10 mouse cellular contexts compared by ENCODE assay signal in genomic region chr13:63906516-63906915, GRCm38 (mm10).
A peak's percentile ranks its signal among the peaks of the same experiment; 100 is the strongest.
DNase-seq lines count a peak whose midpoint lies in the region; ATAC-seq lines count a peak whose summit lies in the region.
"Had no signal": no experiment of that assay in that cellular context is flagged by ENCODE, and none has a peak within 500 bp of the region (broad histone marks: within the 10 kb centered on the region; RNA-seq: fewer than 3 reads in every experiment).

No protein-coding gene starts in this region.

- no peaks in the 10 kb centered on the region for H3K9me3 ChIP-seq in kidney, embryonic 14.5 days (ENCODE audit: control insufficient read depth, low read length)
- no peaks in the 10 kb centered on the region for H3K9me3 ChIP-seq in forebrain, embryonic 10.5 days
- H3K9me3 ChIP-seq in forebrain, embryonic 11.5 days (ENCODE audit: control insufficient read depth, low read length): no peaks in the 10 kb centered on the region
- H3K9me3 ChIP-seq: limb, embryonic 13.5 days had no signal

- no peak for ATAC-seq in kidney, embryonic 14.5 days (ENCODE audit: low FRiP score, low TSS enrichment)
- ATAC-seq in forebrain, embryonic 11.5 days (replicated peaks; ENCODE audit: low FRiP score): no peak

- H3K4me1 ChIP-seq in kidney, embryonic 14.5 days (ENCODE audit: control insufficient read depth, insufficient read depth, low read length): peaks cover 6% of the 10 kb centered on the region
- peaks cover 8% of the 10 kb centered on the region for H3K4me1 ChIP-seq in forebrain, embryonic 10.5 days
- peaks cover 2% of the 10 kb centered on the region for H3K4me1 ChIP-seq in forebrain, embryonic 11.5 days (replicated peaks; ENCODE audit: control insufficient read depth, insufficient read depth, low read length)

- H3K4me2 ChIP-seq in kidney, embryonic 14.5 days (replicated peaks; ENCODE audit: low read depth, low read length): no peak overlapping the region
- no peak overlapping the region for H3K4me2 ChIP-seq in forebrain, embryonic 11.5 days (ENCODE audit: low read depth, low read length, severe bottlenecking)
- H3K4me2 ChIP-seq: limb, embryonic 13.5 days had no signal

- no peaks in the 10 kb centered on the region for H3K36me3 ChIP-seq in kidney, embryonic 14.5 days (ENCODE audit: control insufficient read depth, insufficient read depth, low read length)
- H3K36me3 ChIP-seq in forebrain, embryonic 10.5 days (replicated peaks): no peaks in the 10 kb centered on the region; the same call in 1 of the 2 replicates
- no peaks in the 10 kb centered on the region for H3K36me3 ChIP-seq in forebrain, embryonic 11.5 days (ENCODE audit: control insufficient read depth, insufficient read depth, low read length)
- H3K36me3 ChIP-seq: limb, embryonic 13.5 days had no signal

- no peaks in the 10 kb centered on the region for H3K27me3 ChIP-seq in kidney, embryonic 14.5 days (ENCODE audit: control insufficient read depth, insufficient read depth, low read length)
- peaks cover 34% of the 10 kb centered on the region for H3K27me3 ChIP-seq in forebrain, embryonic 10.5 days (ENCODE audit: poor library complexity, severe bottlenecking)
- peaks cover 3% of the 10 kb centered on the region for H3K27me3 ChIP-seq in forebrain, embryonic 11.5 days (ENCODE audit: control insufficient read depth, insufficient read depth, low read length)

- H3K9ac ChIP-seq in kidney, embryonic 14.5 days (ENCODE audit: low read depth, low read length): no peak overlapping the region
- no peak overlapping the region for H3K9ac ChIP-seq in forebrain, embryonic 11.5 days (ENCODE audit: low read length)
- H3K9ac ChIP-seq: limb, embryonic 13.5 days had no signal

- WGBS in kidney, embryonic 14.5 days: 90% methylated on average over 4 of the region's 4 CpGs
- 92% methylated on average over 4 of the region's 4 CpGs for WGBS in forebrain, embryonic 10.5 days
- 90% methylated on average over 4 of the region's 4 CpGs for WGBS in forebrain, embryonic 11.5 days

- no peak overlapping the region for H3K27ac ChIP-seq in kidney, embryonic 14.5 days (ENCODE audit: low read depth, low read length)
- H3K27ac ChIP-seq in forebrain, embryonic 10.5 days: no peak overlapping the region
- no peak overlapping the region for H3K27ac ChIP-seq in forebrain, embryonic 11.5 days (ENCODE audit: low read depth, low read length)
- H3K27ac ChIP-seq: limb, embryonic 13.5 days had no signal

- DNase-seq in kidney, adult 18-20 months: peak; percentile 49
- DNase-seq in brain, adult 2 months (ENCODE audit: low read depth, low spot score): peak; percentile 82
- DNase-seq in gastrocnemius, postnatal 14 days: peak; percentile 25
- DNase-seq in lung, postnatal 10 days: peak; percentile 65
- no peak for DNase-seq in layer of hippocampus, adult 8-10 months (ENCODE audit: low spot score in 2 of 2)
- no peak for DNase-seq in forebrain, embryonic 10.5 days (ENCODE audit: extremely low spot score, low spot score)
- DNase-seq in forebrain, embryonic 11.5 days (ENCODE audit: low spot score): no peak
- DNase-seq: embryo, embryonic 11 days had no signal

- intact Hi-C loops in gastrocnemius, postnatal 14 days (cut with DNase I; ENCODE audit: low total_unique reads): no loop called here

- no peak overlapping the region for H3K4me3 ChIP-seq in kidney, embryonic 14.5 days (ENCODE audit: low read length)
- H3K4me3 ChIP-seq in forebrain, embryonic 10.5 days: no peak overlapping the region
- no peak overlapping the region for H3K4me3 ChIP-seq in forebrain, embryonic 11.5 days (ENCODE audit: low read depth, low read length)
- H3K4me3 ChIP-seq: limb, embryonic 13.5 days had no signal

Comparison
In these comparisons a context has a peak if more than half of its experiments do, and no peak if none do; other contexts are left out.
1. DNase-seq: peak in kidney, adult 18-20 months (single experiment), brain, adult 2 months (single experiment), gastrocnemius, postnatal 14 days (single experiment) and lung, postnatal 10 days (single experiment); none in layer of hippocampus, adult 8-10 months (0 of 2), forebrain, embryonic 10.5 days (single experiment) and forebrain, embryonic 11.5 days (single experiment).